Mouse (Mus musculus): Measurements from ENCODE around the gene Taco1. TPM values are rescaled to one million over a fixed set of nuclear protein-coding genes. Genes with fewer than 3 reads are reported as not detected.

Gene Taco1
- polyA plus RNA-seq, 1 experiment: 14.9 TPM

DNA sequence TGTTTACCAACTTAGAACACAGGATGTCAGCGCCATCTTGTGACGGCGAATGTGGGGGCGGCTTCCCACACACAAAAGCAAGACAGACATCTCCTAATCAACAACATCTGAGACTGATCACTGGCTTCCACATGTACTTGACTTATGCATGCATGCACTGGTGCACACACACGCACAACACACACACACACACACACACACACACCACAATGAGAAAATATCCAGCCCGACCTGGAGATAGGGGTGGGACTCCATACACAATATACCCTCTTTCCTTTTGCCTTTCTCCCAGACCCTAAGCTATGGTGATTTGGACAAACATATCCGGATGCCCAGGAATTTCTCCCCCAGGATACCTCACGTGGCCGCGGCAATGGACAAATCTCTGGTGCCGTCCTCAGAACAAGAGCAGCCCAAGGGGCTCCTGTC lies 32.4 kb upstream of the Taco1 start:
- Histone ChIP-seq H3K36me3 (ENCODE audit: control insufficient read depth, insufficient read depth, low read length) (no peaks in the 10 kb centered on the region), H3K4me3 (ENCODE audit: control insufficient read depth, insufficient read depth, low read length) (peak overlapping the region; percentile 33), H3K27me3 (ENCODE audit: control insufficient read depth, insufficient read depth, low read length) (no peaks in the 10 kb centered on the region), H3K27ac (ENCODE audit: control insufficient read depth, insufficient read depth, low read length) (peak overlapping the region; percentile 99), H3K4me1 (replicated peaks; ENCODE audit: control insufficient read depth, insufficient read depth, low read length) (peaks cover 15% of the 10 kb centered on the region)
- 34% methylated on average over 11 of the region's 11 CpGs for WGBS
- DNase-seq: peak; percentile 34
- TF ChIP-seq CTCF (IDR thresholded peaks at IDR 0.05; ENCODE audit: borderline replicate concordance, control insufficient read depth, extremely low read depth, insufficient read depth, low read length, poor library complexity) (no peak), POLR2A (IDR thresholded peaks at IDR 0.05; ENCODE audit: control insufficient read depth, extremely low read depth, insufficient read depth, low read length, poor library complexity) (no peak)

DNA sequence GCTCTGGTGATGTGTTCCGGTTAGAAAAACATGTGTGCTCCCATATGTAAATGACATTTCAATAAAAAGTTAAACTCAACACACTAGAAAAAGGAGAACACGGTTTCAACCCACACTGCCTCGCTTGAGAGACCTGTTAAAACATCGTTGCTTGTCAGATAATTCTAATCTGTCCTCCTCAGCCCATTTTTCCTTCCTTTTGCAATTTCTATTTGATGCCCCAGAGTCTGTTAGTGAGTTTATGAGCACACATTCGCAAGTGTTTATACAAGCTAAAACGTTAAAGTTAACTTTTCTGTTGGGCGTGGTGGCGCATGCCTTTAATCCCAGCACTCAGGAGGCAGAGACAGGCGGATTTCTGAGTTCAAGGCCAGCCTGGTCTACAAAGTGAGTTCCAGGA lies 30.9 kb upstream of the Taco1 start:
- H3K4me1 ChIP-seq (replicated peaks; ENCODE audit: control insufficient read depth, insufficient read depth, low read length): peaks cover 15% of the 10 kb centered on the region
- 95% methylated on average over 9 of the region's 9 CpGs for WGBS
- no peak for DNase-seq

DNA sequence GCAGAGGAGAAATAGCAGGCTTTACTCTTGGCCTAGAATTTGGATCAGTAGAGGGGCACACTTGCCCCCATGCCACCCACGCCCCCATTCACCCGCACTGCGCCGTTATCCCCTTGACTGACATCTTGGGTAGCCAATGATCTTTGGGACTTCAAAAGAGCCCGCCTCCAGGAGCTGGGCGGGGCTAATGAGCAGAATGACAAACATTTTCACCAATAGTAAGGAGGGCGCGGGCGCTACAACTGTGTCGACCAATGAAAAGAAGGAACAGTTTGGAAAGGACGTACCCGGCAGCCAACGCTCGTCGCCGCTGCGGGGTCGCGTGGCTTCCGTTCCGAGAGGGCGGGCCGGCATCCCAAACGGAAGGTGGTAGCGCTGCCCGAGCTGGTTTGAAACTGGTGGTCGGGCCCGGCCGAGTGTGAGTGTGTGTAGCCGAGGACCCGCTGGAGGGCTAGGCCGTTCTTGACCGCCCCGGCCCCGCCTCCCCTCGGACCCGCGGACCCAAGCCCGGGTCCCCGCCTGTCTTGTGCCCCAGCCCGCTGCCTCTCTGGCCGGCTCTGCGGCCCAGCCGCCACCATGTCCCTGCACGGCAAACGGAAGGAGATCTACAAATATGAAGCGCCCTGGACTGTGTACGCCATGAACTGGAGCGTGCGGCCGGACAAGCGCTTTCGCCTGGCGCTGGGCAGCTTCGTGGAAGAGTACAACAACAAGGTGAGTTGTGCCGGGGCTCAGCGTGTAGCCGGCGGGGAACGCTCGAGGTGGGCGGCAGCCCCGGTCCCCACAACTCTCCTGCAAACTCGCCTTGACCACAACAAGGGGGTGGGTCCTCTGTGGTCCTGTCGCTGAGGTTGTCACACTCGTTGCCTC lies 29.1 kb upstream of the Taco1 start, which contains the start of gene Dcaf7:
TSS of gene Dcaf7 (plus strand) at position 325 of the 870 bp plus-strand sequence.
- peak within 1 kb of the TSS; percentile 4; the same call in 1 of the 2 replicates for H3K27ac ChIP-seq (ENCODE audit: control insufficient read depth, insufficient read depth, low read length)
- peak; percentile 98 for DNase-seq
- peaks cover 15% of the 10 kb centered on the region for H3K4me1 ChIP-seq (replicated peaks; ENCODE audit: control insufficient read depth, insufficient read depth, low read length)
- H3K27me3 ChIP-seq (ENCODE audit: control insufficient read depth, insufficient read depth, low read length): no peaks in the 10 kb centered on the region
- under 1% methylated on average over 66 of the region's 66 CpGs for WGBS
- H3K36me3 ChIP-seq (ENCODE audit: control insufficient read depth, insufficient read depth, low read length): no peaks in the 10 kb centered on the region
- TF ChIP-seq POLR2A (IDR thresholded peaks at IDR 0.05; ENCODE audit: control insufficient read depth, extremely low read depth, insufficient read depth, low read length, poor library complexity) (peak; percentile 45), CTCF (IDR thresholded peaks at IDR 0.05; ENCODE audit: borderline replicate concordance, control insufficient read depth, extremely low read depth, insufficient read depth, low read length, poor library complexity) (no peak; the same call in 1 of the 2 replicates)
- peak within 1 kb of the TSS; percentile 78 for H3K4me3 ChIP-seq (ENCODE audit: control insufficient read depth, insufficient read depth, low read length)

More for the DNA sequence above, 30.9 kb upstream of the Taco1 start:
- H3K36me3 ChIP-seq (ENCODE audit: control insufficient read depth, insufficient read depth, low read length): no peaks in the 10 kb centered on the region
- H3K27me3 ChIP-seq (ENCODE audit: control insufficient read depth, insufficient read depth, low read length): no peaks in the 10 kb centered on the region
- H3K27ac ChIP-seq (ENCODE audit: control insufficient read depth, insufficient read depth, low read length): no peak overlapping the region
- no peak for TF ChIP-seq CTCF (IDR thresholded peaks at IDR 0.05; ENCODE audit: borderline replicate concordance, control insufficient read depth, extremely low read depth, insufficient read depth, low read length, poor library complexity)
- no peak for TF ChIP-seq POLR2A (IDR thresholded peaks at IDR 0.05; ENCODE audit: control insufficient read depth, extremely low read depth, insufficient read depth, low read length, poor library complexity)
- no peak overlapping the region for H3K4me3 ChIP-seq (ENCODE audit: control insufficient read depth, insufficient read depth, low read length)

DNA sequence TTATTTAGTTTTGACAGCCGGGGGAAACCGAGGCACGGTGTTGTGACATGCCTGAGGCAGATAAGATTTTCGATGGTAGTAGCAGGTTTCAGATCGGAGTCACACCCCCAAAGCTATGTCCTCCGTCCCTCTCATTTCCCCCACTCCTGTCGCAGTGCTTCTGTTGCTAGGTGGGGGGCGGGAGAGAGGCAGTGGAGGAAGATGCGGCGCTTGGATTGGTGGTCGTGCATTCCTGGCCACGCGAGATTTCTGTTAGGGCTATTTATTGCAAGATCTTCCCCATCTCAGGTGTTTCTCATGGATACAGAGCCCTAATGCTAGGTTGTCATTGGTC lies 28.5 kb upstream of the Taco1 start:
- WGBS: under 1% methylated on average over 13 of the region's 13 CpGs
- peaks cover 15% of the 10 kb centered on the region for H3K4me1 ChIP-seq (replicated peaks; ENCODE audit: control insufficient read depth, insufficient read depth, low read length)
- H3K4me3 ChIP-seq (ENCODE audit: control insufficient read depth, insufficient read depth, low read length): peak overlapping the region; percentile 78
- no peak overlapping the region for H3K27ac ChIP-seq (ENCODE audit: control insufficient read depth, insufficient read depth, low read length)
- H3K36me3 ChIP-seq (ENCODE audit: control insufficient read depth, insufficient read depth, low read length): no peaks in the 10 kb centered on the region
- no peaks in the 10 kb centered on the region for H3K27me3 ChIP-seq (ENCODE audit: control insufficient read depth, insufficient read depth, low read length)
- no peak for TF ChIP-seq CTCF (IDR thresholded peaks at IDR 0.05; ENCODE audit: borderline replicate concordance, control insufficient read depth, extremely low read depth, insufficient read depth, low read length, poor library complexity)
- no peak for TF ChIP-seq POLR2A (IDR thresholded peaks at IDR 0.05; ENCODE audit: control insufficient read depth, extremely low read depth, insufficient read depth, low read length, poor library complexity)
- DNase-seq: peak; percentile 45

DNA sequence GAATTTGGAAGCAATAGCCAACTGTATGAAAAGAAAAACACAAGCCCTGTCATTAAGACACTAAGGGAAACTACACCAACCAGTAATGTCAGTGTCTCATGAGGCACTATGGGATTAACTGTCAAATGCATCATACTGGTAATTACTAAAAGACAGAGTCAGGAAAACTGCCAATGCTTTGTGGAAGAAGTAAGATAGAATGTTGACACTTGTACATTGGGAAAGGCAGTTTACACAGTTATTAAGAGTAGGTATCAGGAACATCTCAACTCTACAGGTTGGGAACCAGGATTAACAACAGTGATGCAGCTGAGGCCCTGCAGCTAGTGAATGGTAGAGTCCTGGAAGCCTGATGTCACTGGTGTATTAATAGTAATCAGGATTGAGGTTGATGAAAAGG lies 21.5 kb upstream of the Taco1 start:
- no peaks in the 10 kb centered on the region for H3K4me1 ChIP-seq (replicated peaks; ENCODE audit: control insufficient read depth, insufficient read depth, low read length)
- no peak for DNase-seq
- no peak overlapping the region for H3K4me3 ChIP-seq (ENCODE audit: control insufficient read depth, insufficient read depth, low read length)
- TF ChIP-seq CTCF (IDR thresholded peaks at IDR 0.05; ENCODE audit: borderline replicate concordance, control insufficient read depth, extremely low read depth, insufficient read depth, low read length, poor library complexity): no peak
- TF ChIP-seq POLR2A (IDR thresholded peaks at IDR 0.05; ENCODE audit: control insufficient read depth, extremely low read depth, insufficient read depth, low read length, poor library complexity): no peak
- H3K27ac ChIP-seq (ENCODE audit: control insufficient read depth, insufficient read depth, low read length): no peak overlapping the region
- H3K36me3 ChIP-seq (ENCODE audit: control insufficient read depth, insufficient read depth, low read length): peaks cover 22% of the 10 kb centered on the region
- no peaks in the 10 kb centered on the region for H3K27me3 ChIP-seq (ENCODE audit: control insufficient read depth, insufficient read depth, low read length)

DNA sequence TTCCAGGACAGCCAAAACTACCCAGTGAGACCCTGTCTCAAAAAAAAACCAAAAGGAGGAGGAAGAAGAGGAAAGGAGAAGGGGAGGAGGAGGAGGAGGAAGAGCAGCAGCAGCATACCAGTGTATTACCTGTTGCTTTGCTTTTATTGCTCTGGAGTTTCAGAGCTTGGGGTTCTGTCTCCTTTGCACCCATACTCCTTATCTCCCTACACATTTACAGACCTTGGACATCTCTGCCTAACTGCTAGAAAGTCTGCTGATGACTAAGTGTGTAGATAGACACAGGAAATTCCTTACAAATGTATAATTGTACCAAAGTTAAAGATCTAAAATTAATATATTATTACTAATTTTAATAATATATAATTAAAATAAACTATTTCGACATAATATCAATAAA lies 20.6 kb upstream of the Taco1 start:
- Histone ChIP-seq H3K27ac (ENCODE audit: control insufficient read depth, insufficient read depth, low read length) (no peak overlapping the region), H3K36me3 (ENCODE audit: control insufficient read depth, insufficient read depth, low read length) (peaks cover 26% of the 10 kb centered on the region), H3K4me1 (replicated peaks; ENCODE audit: control insufficient read depth, insufficient read depth, low read length) (no peaks in the 10 kb centered on the region), H3K4me3 (ENCODE audit: control insufficient read depth, insufficient read depth, low read length) (no peak overlapping the region), H3K27me3 (ENCODE audit: control insufficient read depth, insufficient read depth, low read length) (no peaks in the 10 kb centered on the region)
- TF ChIP-seq CTCF (IDR thresholded peaks at IDR 0.05; ENCODE audit: borderline replicate concordance, control insufficient read depth, extremely low read depth, insufficient read depth, low read length, poor library complexity) (no peak), POLR2A (IDR thresholded peaks at IDR 0.05; ENCODE audit: control insufficient read depth, extremely low read depth, insufficient read depth, low read length, poor library complexity) (no peak)
- no peak for DNase-seq
- 100% methylated on average over 1 of the region's 1 CpGs for WGBS
